Mouse (Mus musculus): ENCODE results near the gene Gm38394.

Gm38394 gene

GRCm38 (mm10) chr1:133663427-133663826, 2.3 kb upstream of the Gm38394 start:
- DNase-seq (ENCODE audit: low spot score) = no peak

GRCm38 (mm10) chr1:133662941-133663340, 1.8 kb upstream of the Gm38394 start:
- no peak for DNase-seq (ENCODE audit: low spot score)

- DNase-seq (ENCODE audit: low spot score) = peak; percentile 42
These were observed 484 bp downstream of the Gm38394 start, which contains the start of gene Zbed6 for GRCm38 (mm10) chr1:133660466-133661202. Gene Zbed6 (minus strand): TSS chr1:133660885.

- no peak for DNase-seq (ENCODE audit: low spot score)
These were observed 2.2 kb downstream of the Gm38394 start for GRCm38 (mm10) chr1:133658878-133659277.

GRCm38 (mm10) chr1:133656811-133657210, 4.3 kb downstream of the Gm38394 start:
- DNase-seq (ENCODE audit: low spot score) = no peak

GRCm38 (mm10) chr1:133653033-133653432, 8.1 kb downstream of the Gm38394 start:
- DNase-seq (ENCODE audit: low spot score) = no peak

- no peak for DNase-seq (ENCODE audit: low spot score)
These were observed 10.6 kb downstream of the Gm38394 start for GRCm38 (mm10) chr1:133650288-133651055.

GRCm38 (mm10) chr1:133645652-133646051, 15.5 kb downstream of the Gm38394 start:
- DNase-seq (ENCODE audit: low spot score) = no peak

- no peak for DNase-seq (ENCODE audit: low spot score)
These were observed 20.0 kb downstream of the Gm38394 start for GRCm38 (mm10) chr1:133641163-133641562.

GRCm38 (mm10) chr1:133638517-133638916, 22.6 kb downstream of the Gm38394 start:
- no peak for DNase-seq (ENCODE audit: low spot score)

GRCm38 (mm10) chr1:133632168-133632567, 28.9 kb downstream of the Gm38394 start:
- DNase-seq (ENCODE audit: low spot score) = no peak

GRCm38 (mm10) chr1:133625052-133625451, 36.1 kb downstream of the Gm38394 start:
- no peak for DNase-seq (ENCODE audit: low spot score)

- DNase-seq (ENCODE audit: low spot score) = no peak
These were observed 42.8 kb downstream of the Gm38394 start for GRCm38 (mm10) chr1:133618311-133618710.

- no peak for DNase-seq (ENCODE audit: low spot score)
These were observed 43.2 kb downstream of the Gm38394 start for GRCm38 (mm10) chr1:133617908-133618307.

GRCm38 (mm10) chr1:133613817-133614216, 47.3 kb downstream of the Gm38394 start:
- no peak for DNase-seq (ENCODE audit: low spot score)

- no peak for DNase-seq (ENCODE audit: low spot score)
These were observed 49.7 kb downstream of the Gm38394 start for GRCm38 (mm10) chr1:133611436-133611835.

GRCm38 (mm10) chr1:133610601-133611000, 50.5 kb downstream of the Gm38394 start:
- no peak for DNase-seq (ENCODE audit: low spot score)

GRCm38 (mm10) chr1:133609771-133610502, 51.2 kb downstream of the Gm38394 start, which contains the start of gene Snrpe:
Gene Snrpe (minus strand): TSS chr1:133610291.
- DNase-seq (ENCODE audit: low spot score) = peak; percentile 100

GRCm38 (mm10) chr1:133603174-133603573, 57.9 kb downstream of the Gm38394 start:
- DNase-seq (ENCODE audit: low spot score) = no peak

- peak; percentile 70 for DNase-seq (ENCODE audit: low spot score)
These were observed 64.7 kb downstream of the Gm38394 start for GRCm38 (mm10) chr1:133596298-133597007.

- DNase-seq (ENCODE audit: low spot score) = no peak
These were observed 75.1 kb downstream of the Gm38394 start for GRCm38 (mm10) chr1:133585995-133586537.
